Mouse (Mus musculus) liver, embryonic 15.5 days (tissue): ENCODE results near the gene Rps19. TPM values are rescaled to one million over a fixed set of nuclear protein-coding genes. Genes with fewer than 3 reads are reported as not detected.
"Not testable (repeated sequence)": the region's sequence is repeated elsewhere in the genome, so short reads cannot be mapped to it uniquely, and the experiment has no call there.

Source experiments
- ATAC-seq: fragments of 200-750 bp; cut with Nextera tagmentation; 2 replicates; pipeline ENCODE4 v1.8.0; 2017; ENCODE audit warnings: moderate number of reproducible peaks, mild to moderate bottlenecking, moderate library complexity; ENCODE audit not compliant: insufficient read depth
- H3K27ac ChIP-seq: fragments of 300-500 bp; sonication (generic); replicated peaks from 2 replicates; pipeline ENCODE4 v1.5.1; 2015; ENCODE audit warnings: mild to moderate bottlenecking, inconsistent platforms
- H3K27me3 ChIP-seq: fragments of 300-500 bp; sonication (generic); 2 replicates; pipeline ENCODE4 v1.6.1; 2015; ENCODE audit warnings: mild to moderate bottlenecking, inconsistent platforms
- H3K36me3 ChIP-seq: fragments of 300-500 bp; sonication (generic); replicated peaks from 2 replicates; pipeline ENCODE4 v1.6.1; 2015; ENCODE audit warnings: moderate library complexity, mild to moderate bottlenecking, inconsistent platforms
- H3K4me1 ChIP-seq: fragments of 300-500 bp; sonication (generic); replicated peaks from 2 replicates; pipeline ENCODE4 v1.6.1; 2015; ENCODE audit warnings: inconsistent platforms
- H3K4me2 ChIP-seq: fragments of 300-500 bp; sonication (generic); 2 replicates; pipeline ENCODE4 v1.6.1; 2015; ENCODE audit warnings: moderate library complexity, mild to moderate bottlenecking, inconsistent platforms
- H3K4me3 ChIP-seq: fragments of 300-500 bp; sonication (generic); replicated peaks from 2 replicates; pipeline ENCODE4 v1.5.1; 2015; ENCODE audit warnings: mild to moderate bottlenecking, inconsistent platforms
- H3K9ac ChIP-seq: fragments of 300-500 bp; sonication (generic); 2 replicates; pipeline ENCODE4 v1.6.1; 2015; ENCODE audit warnings: moderate library complexity, mild to moderate bottlenecking, inconsistent platforms
- H3K9me3 ChIP-seq: fragments of 300-500 bp; sonication (generic); replicated peaks from 2 replicates; pipeline ENCODE4 v1.6.1; 2016; ENCODE audit warnings: inconsistent platforms
- WGBS: fragments of 180-500 bp; shearing (Covaris S2); methylation state at CpG from one replicate; pipeline ENCODE4 v1.1.7; 2015; ENCODE audit warnings: mixed read lengths; ENCODE audit not compliant: insufficient replicate concordance; 5-methylcytosine and 5-hydroxymethylcytosine counted together
- polyA plus RNA-seq: library from polyadenylated mRNA; unstranded; fragments of >200 nt; fragmentation: Nextera tagmentation; extraction: Ambion mirVana; gene quantifications from 2 replicates; pipeline ENCODE4 v1.2.1, GENCODE M21; 2015

Rps19 gene
- polyA plus RNA-seq, 1 experiment from 2014 or later: 1,167 TPM

DNA sequence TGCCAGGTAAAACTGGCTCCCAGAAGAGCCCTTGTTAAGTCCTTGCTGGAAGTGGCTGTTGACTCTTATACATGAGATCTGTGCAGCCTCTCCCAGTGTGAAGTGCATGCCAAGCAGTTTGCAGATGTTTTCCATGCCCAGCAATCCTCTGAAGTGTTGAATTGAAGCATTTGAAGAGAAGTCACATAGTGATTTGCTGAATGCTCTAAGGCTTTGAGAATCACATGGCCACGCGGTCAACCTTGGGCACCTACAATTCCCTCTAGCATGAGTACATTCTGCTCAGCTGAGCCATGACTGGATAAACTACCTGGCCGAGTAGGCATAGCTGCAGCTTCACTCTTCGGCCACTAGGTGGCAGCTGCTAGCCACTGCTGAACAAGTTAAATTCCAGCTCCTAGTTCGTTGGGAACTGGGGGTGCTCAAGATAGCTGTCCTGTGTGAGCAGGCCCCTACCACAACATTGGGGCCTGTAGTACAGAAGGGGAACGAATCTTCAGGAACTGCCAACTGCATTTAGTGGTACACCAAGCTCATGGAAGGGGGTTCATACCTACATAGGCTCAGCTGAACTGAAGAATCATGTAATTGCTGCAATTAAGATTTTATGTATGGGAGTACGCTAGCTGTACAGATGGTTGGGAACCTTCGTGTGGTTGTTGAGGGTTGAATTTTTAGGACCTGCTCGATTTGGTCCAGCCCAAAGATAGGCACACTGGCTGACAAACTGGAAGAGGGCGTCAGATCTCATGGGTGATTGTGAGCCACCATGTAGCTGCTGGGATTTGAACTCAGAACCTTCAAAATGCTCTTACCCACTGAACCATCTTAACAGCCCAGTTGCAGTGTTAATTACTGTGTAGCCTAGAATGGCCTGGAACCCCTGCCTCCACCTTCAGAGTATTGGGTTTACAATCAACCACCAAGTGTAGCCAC lies 6.4 kb downstream of the Rps19 start:
- Histone ChIP-seq H3K4me1 (peaks cover 36% of the 10 kb centered on the region), H3K36me3 (peaks cover 57% of the 10 kb centered on the region), H3K27ac (peak overlapping the region; percentile 16), H3K27me3 (no peaks in the 10 kb centered on the region), H3K4me3 (no peak overlapping the region), H3K4me2 (no peak overlapping the region), H3K9ac (no peak overlapping the region), H3K9me3 (no peaks in the 10 kb centered on the region)
- 23% methylated on average over 10 of the region's 10 CpGs for WGBS
- ATAC-seq: peak; percentile 50

GRCm38 (mm10) chr7:24891241-24892124 lies 7.3 kb downstream of the Rps19 start:
- Histone ChIP-seq H3K4me1 (peaks cover 27% of the 10 kb centered on the region), H3K9me3 (no peaks in the 10 kb centered on the region), H3K27ac (0 out of 2 replicates have a peak overlapping the region, but pooled peaks have one; percentile 14), H3K27me3 (no peaks in the 10 kb centered on the region), H3K9ac (no peak overlapping the region; the same call in 1 of the 2 replicates), H3K36me3 (peaks cover 48% of the 10 kb centered on the region), H3K4me3 (no peak overlapping the region), H3K4me2 (no peak overlapping the region)
- 68% methylated on average over 3 of the region's 3 CpGs for WGBS
- ATAC-seq: no peak

- Histone ChIP-seq H3K27me3 (no peaks in the 10 kb centered on the region), H3K36me3 (peaks cover 41% of the 10 kb centered on the region), H3K4me2 (no peak overlapping the region), H3K27ac (0 out of 2 replicates have a peak overlapping the region, but pooled peaks have one; percentile 8), H3K9ac (no peak overlapping the region), H3K9me3 (no peaks in the 10 kb centered on the region), H3K4me3 (no peak overlapping the region), H3K4me1 (peaks cover 20% of the 10 kb centered on the region)
- ATAC-seq: no peak
- WGBS: 49% methylated on average over 2 of the region's 2 CpGs
Observed at GRCm38 (mm10) chr7:24892125-24892583, 8.0 kb downstream of the Rps19 start.

DNA sequence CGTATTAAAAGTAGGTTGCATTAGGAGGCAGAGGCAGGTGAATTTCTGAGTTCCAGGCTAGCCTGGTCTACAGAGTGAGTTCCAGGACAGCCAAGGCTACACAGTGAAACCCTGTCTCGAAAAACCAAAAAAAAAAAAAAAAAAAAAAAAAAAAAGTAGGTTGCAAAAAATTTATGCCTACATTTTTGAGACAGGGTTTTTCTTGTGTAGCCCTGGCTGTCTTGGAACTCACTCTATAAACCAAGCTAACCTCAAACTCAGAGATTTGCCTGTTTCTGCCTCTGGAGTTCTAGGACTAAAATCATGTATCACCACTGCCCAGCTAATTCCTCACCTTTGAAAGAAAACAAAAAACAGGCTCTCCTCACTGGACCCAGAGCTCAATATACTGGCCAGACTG lies 11.6 kb downstream of the Rps19 start:
- H3K27me3 ChIP-seq, H3K27ac ChIP-seq, H3K4me1 ChIP-seq, H3K36me3 ChIP-seq, H3K4me3 ChIP-seq, H3K9me3 ChIP-seq, ATAC-seq, H3K9ac ChIP-seq, H3K4me2 ChIP-seq: not testable (repeated sequence)
- WGBS: 80% methylated on average over 2 of the region's 2 CpGs

DNA sequence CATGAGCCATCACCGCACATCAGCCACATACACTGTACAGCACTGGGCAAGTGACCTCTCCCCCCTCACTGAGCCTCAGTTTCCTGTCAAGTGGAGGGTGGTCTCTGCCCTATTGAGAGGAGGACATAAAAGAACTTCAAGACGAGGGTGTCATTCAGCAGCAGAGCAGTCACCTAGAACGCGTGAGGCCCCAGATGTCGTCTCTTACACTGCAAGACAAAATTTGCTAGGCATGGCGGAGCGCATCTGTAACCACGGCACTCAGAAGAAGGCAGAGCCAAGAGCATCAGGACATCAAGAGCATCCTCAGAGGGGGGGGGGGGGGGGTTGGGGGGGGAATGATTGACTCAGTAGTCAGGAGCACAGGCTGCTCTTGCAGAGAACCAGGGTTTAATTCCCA lies 12.1 kb downstream of the Rps19 start:
- Histone ChIP-seq H3K4me2 (no peak overlapping the region), H3K4me1 (peaks cover 10% of the 10 kb centered on the region), H3K27ac (no peak overlapping the region), H3K9me3 (no peaks in the 10 kb centered on the region), H3K27me3 (no peaks in the 10 kb centered on the region), H3K4me3 (no peak overlapping the region), H3K9ac (no peak overlapping the region), H3K36me3 (peaks cover under 1% of the 10 kb centered on the region; the same call in 1 of the 2 replicates)
- WGBS: 77% methylated on average over 8 of the region's 8 CpGs
- no peak for ATAC-seq

DNA sequence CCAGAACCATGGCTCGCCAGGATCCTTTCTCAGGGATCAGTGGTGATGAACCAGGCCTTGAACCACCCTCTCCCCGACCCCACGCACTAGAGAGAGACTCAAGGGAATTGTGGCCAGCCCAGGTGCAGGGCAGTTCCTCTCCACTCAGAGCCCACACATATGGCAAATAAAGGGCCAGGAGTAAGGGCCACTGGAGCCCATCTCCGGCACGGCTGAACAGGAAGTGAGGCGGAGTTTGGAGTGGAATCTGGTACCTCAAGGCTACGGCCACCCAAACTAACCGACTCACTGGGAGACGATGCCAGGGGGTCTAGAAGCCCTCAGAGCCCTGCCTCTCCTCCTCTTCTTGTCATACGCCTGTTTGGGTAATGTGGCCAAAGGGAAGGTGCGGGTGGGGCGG lies 13.1 kb downstream of the Rps19 start, which contains the start of gene Cd79a:
TSS of gene Cd79a (plus strand) at position 158 of the 400 bp plus-strand sequence.
- H3K9me3 ChIP-seq: no peaks in the 10 kb centered on the region
- no peaks in the 10 kb centered on the region for H3K36me3 ChIP-seq
- no peak within 1 kb of the TSS for H3K4me2 ChIP-seq
- peaks cover 16% of the 10 kb centered on the region for H3K4me1 ChIP-seq
- ATAC-seq: no peak
- H3K27me3 ChIP-seq: no peaks in the 10 kb centered on the region
- no peak within 1 kb of the TSS for H3K9ac ChIP-seq
- H3K27ac ChIP-seq: no peak within 1 kb of the TSS
- no peak within 1 kb of the TSS for H3K4me3 ChIP-seq
- WGBS: 49% methylated on average over 12 of the region's 12 CpGs

DNA sequence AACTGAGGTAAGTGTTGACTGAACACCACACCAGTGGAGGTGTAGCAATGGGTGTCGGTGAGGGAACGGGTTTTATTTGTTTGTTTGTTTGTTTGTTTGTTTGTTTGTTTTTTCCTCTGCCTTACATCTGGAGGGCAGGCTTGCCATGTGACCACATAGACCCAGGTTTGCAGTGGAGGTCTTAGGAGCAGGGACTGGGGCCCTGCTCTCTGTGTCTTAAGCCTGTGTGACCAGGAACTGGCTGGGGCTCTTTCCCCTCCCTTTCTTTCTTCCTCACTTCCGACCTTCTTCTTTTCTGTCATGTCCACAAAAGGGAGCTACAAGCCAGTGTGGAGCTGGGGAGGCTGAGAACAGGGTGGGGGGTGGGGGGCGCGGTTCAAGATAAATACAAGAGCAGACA lies 13.8 kb downstream of the Rps19 start:
- no peak for ATAC-seq
- H3K4me3 ChIP-seq: no peak overlapping the region
- H3K9ac ChIP-seq: no peak overlapping the region
- 51% methylated on average over 5 of the region's 5 CpGs for WGBS
- peaks cover 24% of the 10 kb centered on the region for H3K4me1 ChIP-seq
- H3K27ac ChIP-seq: no peak overlapping the region
- H3K4me2 ChIP-seq: no peak overlapping the region
- no peaks in the 10 kb centered on the region for H3K27me3 ChIP-seq
- H3K9me3 ChIP-seq: no peaks in the 10 kb centered on the region
- no peaks in the 10 kb centered on the region for H3K36me3 ChIP-seq

GRCm38 (mm10) chr7:24901114-24901513 lies 16.9 kb downstream of the Rps19 start:
- H3K4me1 ChIP-seq: peaks cover 51% of the 10 kb centered on the region
- H3K9me3 ChIP-seq: no peaks in the 10 kb centered on the region
- 25% methylated on average over 6 of the region's 6 CpGs for WGBS
- no peak overlapping the region for H3K4me2 ChIP-seq
- H3K27ac ChIP-seq: 0 out of 2 replicates have a peak overlapping the region, but pooled peaks have one; percentile 38
- no peaks in the 10 kb centered on the region for H3K27me3 ChIP-seq
- no peak for ATAC-seq
- H3K36me3 ChIP-seq: no peaks in the 10 kb centered on the region
- H3K4me3 ChIP-seq: no peak overlapping the region
- H3K9ac ChIP-seq: no peak overlapping the region

DNA sequence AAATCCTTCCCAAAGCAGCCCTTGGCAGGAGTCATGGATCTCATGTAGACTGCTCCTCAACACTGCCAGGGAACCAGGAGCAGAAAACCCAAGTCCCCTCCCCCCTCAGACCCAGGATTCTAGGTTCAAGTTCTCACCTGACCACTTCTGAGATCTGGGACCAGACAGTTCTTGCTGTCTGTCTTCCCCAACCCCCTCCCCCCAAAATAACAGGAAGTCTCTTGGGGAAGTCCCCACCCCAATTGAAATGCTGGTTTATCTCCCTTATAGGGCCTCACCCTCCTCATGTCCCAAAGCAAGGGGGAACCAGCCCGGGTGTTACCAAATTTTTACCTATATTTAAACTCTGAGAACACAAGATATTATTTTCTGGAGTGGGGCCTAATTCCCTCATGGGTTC lies 17.7 kb downstream of the Rps19 start:
- H3K4me3 ChIP-seq: peak overlapping the region; percentile 72; the same call in 1 of the 2 replicates
- 8% methylated on average over 1 of the region's 1 CpGs for WGBS
- peak overlapping the region; percentile 93 for H3K4me2 ChIP-seq
- H3K27ac ChIP-seq: peak overlapping the region; percentile 93
- no peaks in the 10 kb centered on the region for H3K27me3 ChIP-seq
- no peak overlapping the region for H3K9ac ChIP-seq
- peaks cover 58% of the 10 kb centered on the region for H3K4me1 ChIP-seq
- no peaks in the 10 kb centered on the region for H3K36me3 ChIP-seq
- no peaks in the 10 kb centered on the region for H3K9me3 ChIP-seq
- no peak for ATAC-seq

DNA sequence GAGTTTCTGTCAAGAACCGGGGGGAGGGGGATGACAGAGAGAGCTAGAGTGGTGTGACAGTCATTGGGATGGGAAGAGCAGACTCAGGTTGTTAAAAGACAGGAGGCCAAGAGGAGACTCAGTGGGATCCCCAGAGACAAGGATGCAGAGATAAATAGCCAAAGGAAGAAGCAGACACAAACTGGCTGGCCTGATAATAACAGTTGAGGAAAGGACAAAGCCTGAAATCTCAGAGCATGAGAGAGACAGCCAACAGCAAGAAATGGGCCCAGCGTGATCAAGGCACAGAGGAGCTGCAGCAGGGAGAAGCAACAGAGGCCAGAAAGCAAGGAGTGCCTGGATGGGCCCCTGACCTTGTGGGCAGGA lies 18.1 kb downstream of the Rps19 start:
- H3K27ac ChIP-seq: peak overlapping the region; percentile 93
- no peaks in the 10 kb centered on the region for H3K27me3 ChIP-seq
- ATAC-seq: no peak
- peak overlapping the region; percentile 93 for H3K4me2 ChIP-seq
- peak overlapping the region; percentile 72 for H3K4me3 ChIP-seq
- 11% methylated on average over 2 of the region's 2 CpGs for WGBS
- H3K9ac ChIP-seq: peak overlapping the region; percentile 79
- no peaks in the 10 kb centered on the region for H3K9me3 ChIP-seq
- peaks cover 62% of the 10 kb centered on the region for H3K4me1 ChIP-seq
- no peaks in the 10 kb centered on the region for H3K36me3 ChIP-seq
